23 mouse cellular contexts compared by ENCODE assay signal in the genomic region with DNA sequence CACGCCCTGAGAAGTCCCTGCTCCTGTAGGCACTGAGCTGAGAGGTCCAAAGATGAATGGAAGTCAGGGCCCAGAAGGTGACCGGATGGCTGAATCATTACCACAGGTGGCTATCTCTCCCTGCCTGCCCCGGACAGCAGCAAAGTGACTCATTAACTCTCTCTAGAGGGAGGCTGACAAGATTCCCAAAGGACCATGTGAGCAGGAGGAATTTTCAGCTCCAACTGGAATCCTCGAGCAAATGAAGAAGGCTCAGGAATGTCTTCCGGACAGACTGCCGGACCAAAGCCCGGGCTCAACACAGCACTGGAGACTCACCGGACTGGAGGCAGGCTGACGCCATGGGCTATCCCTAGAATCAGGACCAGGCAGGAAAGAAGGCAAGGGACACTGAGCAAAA. TPM values are rescaled to one million over a fixed set of nuclear protein-coding genes. Genes with fewer than 3 reads are reported as not detected.
A peak's percentile ranks its signal among the peaks of the same experiment; 100 is the strongest.
DNase-seq lines count a peak whose midpoint lies in the region; ATAC-seq and TF ChIP-seq lines count a peak whose summit lies in the region.
"Had no signal": no experiment of that assay in that cellular context is flagged by ENCODE, and none has a peak within 500 bp of the region (broad histone marks: within the 10 kb centered on the region; RNA-seq: fewer than 3 reads in every experiment).

No protein-coding gene starts in this region.

- WGBS in intestine, postnatal 0 days = 61% methylated on average over 9 of the region's 9 CpGs

- no peaks in the 10 kb centered on the region for H3K9me3 ChIP-seq in intestine, postnatal 0 days (ENCODE audit: control insufficient read depth)
- H3K9me3 ChIP-seq: G1E; heart, embryonic 15.5 days; hindbrain, embryonic 13.5 days; limb, embryonic 15.5 days; midbrain, embryonic 12.5 days; neural tube, embryonic 15.5 days had no signal

- peak; percentile 86 for DNase-seq in kidney, adult 11 months
- DNase-seq in kidney, postnatal 10 days = no peak
- DNase-seq in kidney, postnatal 25 days = peak; percentile 65 to 88
- DNase-seq in spleen, postnatal 14 days (ENCODE audit: low spot score in 2 of 2) = no peak
- DNase-seq in layer of hippocampus, adult 2 months (ENCODE audit: low spot score in 2 of 2) = no peak
- DNase-seq: adrenal gland, postnatal 14 days had no signal

- H3K4me2 ChIP-seq in intestine, postnatal 0 days (replicated peaks; ENCODE audit: low read depth) = no peak overlapping the region
- H3K4me2 ChIP-seq: heart, embryonic 15.5 days; hindbrain, embryonic 13.5 days; limb, embryonic 15.5 days; midbrain, embryonic 12.5 days; neural tube, embryonic 15.5 days had no signal

- no peak overlapping the region for H3K9ac ChIP-seq in intestine, postnatal 0 days (ENCODE audit: low read depth, low read length)
- H3K9ac ChIP-seq: heart, embryonic 15.5 days; hindbrain, embryonic 13.5 days; limb, embryonic 15.5 days; midbrain, embryonic 12.5 days; neural tube, embryonic 15.5 days had no signal

- H3K27ac ChIP-seq in intestine, postnatal 0 days (ENCODE audit: low read depth, low read length) = peak overlapping the region; percentile 50; the same call in 1 of the 2 replicates
- no peak overlapping the region for H3K27ac ChIP-seq in layer of hippocampus, adult 2 months
- H3K27ac ChIP-seq: heart, embryonic 15.5 days; hindbrain, embryonic 13.5 days; limb, embryonic 15.5 days; midbrain, embryonic 12.5 days; neural tube, embryonic 15.5 days had no signal

- H3ac ChIP-seq in C2C12 (ENCODE audit: control insufficient read depth, insufficient read length, low read depth) = no peak overlapping the region

- peaks cover 31% of the 10 kb centered on the region for H3K79me3 ChIP-seq in C2C12 (ENCODE audit: low read depth)

- TF ChIP-seq CTCF in C2C12 (IDR thresholded peaks at IDR 0.05; ENCODE audit: control insufficient read depth, insufficient read depth, insufficient read length) = no peak
- no peak for TF ChIP-seq CTCF in intestine, postnatal 0 days (IDR thresholded peaks at IDR 0.05; ENCODE audit: low read depth)
- no peak for TF ChIP-seq CTCF in layer of hippocampus, adult 2 months (conservative IDR thresholded peaks at IDR 0.05)

- H3K79me2 ChIP-seq in C2C12 (ENCODE audit: control insufficient read depth, insufficient read depth) = peaks cover 79% of the 10 kb centered on the region

- H3K36me3 ChIP-seq in C2C12 (ENCODE audit: control insufficient read depth, insufficient read depth) = peaks cover 40% of the 10 kb centered on the region
- peaks cover 35% of the 10 kb centered on the region for H3K36me3 ChIP-seq in intestine, postnatal 0 days (ENCODE audit: control insufficient read depth, insufficient read depth)

- H3K4me1 ChIP-seq in intestine, postnatal 0 days (replicated peaks; ENCODE audit: control insufficient read depth, insufficient read depth, low read length) = peaks cover 8% of the 10 kb centered on the region

- no peak overlapping the region for H3K4me3 ChIP-seq in C2C12 (ENCODE audit: insufficient read depth, poor library complexity, severe bottlenecking)
- H3K4me3 ChIP-seq in intestine, postnatal 0 days (ENCODE audit: low read depth, low read length) = no peak overlapping the region
- H3K4me3 ChIP-seq in layer of hippocampus, adult 2 months = no peak overlapping the region
- H3K4me3 ChIP-seq: heart, embryonic 15.5 days; hindbrain, embryonic 13.5 days; limb, embryonic 15.5 days; midbrain, embryonic 12.5 days; neural tube, embryonic 15.5 days had no signal

- no peak for ATAC-seq in intestine, postnatal 0 days
- no peak for ATAC-seq in erythroblast, adult 5-6 weeks (replicated peaks; ENCODE audit: low FRiP score, poor library complexity, severe bottlenecking)
- ATAC-seq: CD4-positive, CD25-positive, alpha-beta regulatory T cell, adult 4 months; forebrain, embryonic 16.5 days had no signal

- H3K27me3 ChIP-seq in C2C12 (ENCODE audit: control insufficient read depth, insufficient read depth, insufficient read length) = no peaks in the 10 kb centered on the region
- no peaks in the 10 kb centered on the region for H3K27me3 ChIP-seq in intestine, postnatal 0 days (replicated peaks; ENCODE audit: control insufficient read depth, insufficient read depth, low read length)
- H3K27me3 ChIP-seq: heart, embryonic 15.5 days; hindbrain, embryonic 13.5 days; limb, embryonic 15.5 days; neural tube, embryonic 15.5 days had no signal

TF ChIP-seq in C2C12, 6 proteins besides CTCF, POLR2A, EP300 and RAD21:
- TF ChIP-seq FOSL1 (IDR thresholded peaks at IDR 0.05; ENCODE audit: insufficient read depth, low read length, poor library complexity, severe bottlenecking) (peak; percentile 35), MYOD1 (IDR thresholded peaks at IDR 0.05; ENCODE audit: control insufficient read depth, insufficient read length, low read depth) (peak; percentile 72), MYOG (IDR thresholded peaks at IDR 0.05; ENCODE audit: control insufficient read depth, extremely low read depth, insufficient read length) (no peak), MAX (IDR thresholded peaks at IDR 0.05) (peak; percentile 74), USF1 (IDR thresholded peaks at IDR 0.05; ENCODE audit: low read depth) (peak; percentile 51), CEBPB (IDR thresholded peaks at IDR 0.05; ENCODE audit: low read depth) (no peak)
TF ChIP-seq in C2C12: peak in this region for 4.

RNA-seq across cellular contexts. Expression of gene Tpcn1, which starts 6.5 kb away (rescaled TPM):
- polyA plus RNA-seq in C2C12 (2012; fragmentation: generic; extraction: Trizol) = 34.6 TPM
- polyA plus RNA-seq in intestine, postnatal 0 days (2015; fragmentation: Nextera tagmentation; extraction: Ambion mirVana) = 31.5 and 35.6 TPM in 2 replicates
- 10 to 100 TPM; 34.8 to 40.8 TPM for total RNA-seq in layer of hippocampus, adult 2 months (2021)
- 199 and 213 TPM in 2 replicates for total RNA-seq in erythroblast, adult 5-6 weeks (2015; ENCODE audit: low replicate concordance)
- total RNA-seq in erythroblast, adult 5-6 weeks (2017; ENCODE audit: low replicate concordance) = 147 and 161 TPM in 2 replicates

RNA-seq across cellular contexts. Expression of gene Iqcd, which starts 6.8 kb away (rescaled TPM):
- 0.33 TPM for polyA plus RNA-seq in C2C12 (2012; fragmentation: generic; extraction: Trizol)
- 0.30 and 0.47 TPM in 2 replicates for polyA plus RNA-seq in intestine, postnatal 0 days (2015; fragmentation: Nextera tagmentation; extraction: Ambion mirVana)
- total RNA-seq in layer of hippocampus, adult 2 months (2021) = 1 to 10 TPM in 1 of 2 experiments, under 1 TPM in 1; 1.00 to 1.2 TPM
- 3.8 and 10.4 TPM in 2 replicates for total RNA-seq in erythroblast, adult 5-6 weeks (2015; ENCODE audit: low replicate concordance)
- total RNA-seq in erythroblast, adult 5-6 weeks (2017; ENCODE audit: low replicate concordance) = 15.2 and 21.7 TPM in 2 replicates
- total RNA-seq: granulocyte monocyte progenitor cell, adult 5-6 weeks had no signal

RNA-seq across cellular contexts. Expression of gene Rita1, which starts 30.4 kb away (rescaled TPM):
- 17.2 TPM for polyA plus RNA-seq in C2C12 (2012; fragmentation: generic; extraction: Trizol)
- 6.1 and 7.5 TPM in 2 replicates for polyA plus RNA-seq in intestine, postnatal 0 days (2015; fragmentation: Nextera tagmentation; extraction: Ambion mirVana)
- total RNA-seq in layer of hippocampus, adult 2 months (2021) = 10 to 100 TPM; 23.7 to 28.0 TPM
- 2.7 and 3.8 TPM in 2 replicates for total RNA-seq in erythroblast, adult 5-6 weeks (2015; ENCODE audit: low replicate concordance)
- 0.84 TPM in 1 of 2 replicates, not detected in the other for total RNA-seq in erythroblast, adult 5-6 weeks (2017; ENCODE audit: low replicate concordance)

RNA-seq across cellular contexts. Expression of gene Ddx54, which starts 30.5 kb away (rescaled TPM):
- polyA plus RNA-seq in C2C12 (2012; fragmentation: generic; extraction: Trizol) = 50.2 TPM
- 19.9 and 20.9 TPM in 2 replicates for polyA plus RNA-seq in intestine, postnatal 0 days (2015; fragmentation: Nextera tagmentation; extraction: Ambion mirVana)
- 10 to 100 TPM; 36.8 to 37.2 TPM for total RNA-seq in layer of hippocampus, adult 2 months (2021)
- total RNA-seq in erythroblast, adult 5-6 weeks (2015; ENCODE audit: low replicate concordance) = 1.7 and 1.9 TPM in 2 replicates
- 5.2 and 6.0 TPM in 2 replicates for total RNA-seq in erythroblast, adult 5-6 weeks (2017; ENCODE audit: low replicate concordance)

RNA-seq across cellular contexts. Expression of gene Cfap73, which starts 52.0 kb away (rescaled TPM):
- not detected for polyA plus RNA-seq in C2C12 (2012; fragmentation: generic; extraction: Trizol)
- not detected in 2 replicates for polyA plus RNA-seq in intestine, postnatal 0 days (2015; fragmentation: Nextera tagmentation; extraction: Ambion mirVana)
- under 1 TPM in 1 of 2 experiments, not detected in 1; 0.39 TPM for total RNA-seq in layer of hippocampus, adult 2 months (2021)
- not detected in 2 replicates for total RNA-seq in erythroblast, adult 5-6 weeks (2015; ENCODE audit: low replicate concordance)
- total RNA-seq in erythroblast, adult 5-6 weeks (2017; ENCODE audit: low replicate concordance) = not detected in 2 replicates
- total RNA-seq: common myeloid progenitor, adult 5-6 weeks; G1E; granulocyte monocyte progenitor cell, adult 5-6 weeks; left cerebral cortex, postnatal 14 days had no signal
- polyA plus RNA-seq: CD4-positive, CD25-positive, alpha-beta regulatory T cell, adult 4 months; embryonic facial prominence, embryonic 11.5 days; G1E; heart, embryonic 15.5 days; intestine, embryonic 14.5 days; limb, embryonic 15.5 days; midbrain, embryonic 12.5 days; stomach, embryonic 14.5 days had no signal

Comparison
In these comparisons a context has a peak if more than half of its experiments do, and no peak if none do; other contexts are left out.
1. DNase-seq: peak in kidney, adult 11 months (single experiment) and kidney, postnatal 25 days (2 of 2); none in kidney, postnatal 10 days (single experiment), spleen, postnatal 14 days (0 of 2) and layer of hippocampus, adult 2 months (0 of 2).
2. RNA of gene Rita1, which starts 30.4 kb away (total RNA-seq): 23.7 to 28.0 TPM in layer of hippocampus, adult 2 months; 0.84 to 3.8 TPM in erythroblast, adult 5-6 weeks; every median in the first group is over 4 times any median in the second.